Mouse (Mus musculus) heart, adult 2 months (tissue): Measurements from ENCODE around the gene Cdc7.

Source experiments
- CTCF ChIP-seq: fragments of 200-600 bp; IDR thresholded peaks from 2 replicates; pipeline ENCODE4 v1.8.1; 2022; ENCODE audit warnings: antibody characterized with exemption, mild to moderate bottlenecking, moderate library complexity
- POLR2A ChIP-seq: fragments of 200-500 bp; IDR thresholded peaks from 2 replicates; pipeline ENCODE4 v1.6.1; 2011; ENCODE audit warnings: mild to moderate bottlenecking, low read depth, low read length, control low read depth; ENCODE audit not compliant: insufficient read depth

GRCm38 (mm10) chr5:107001396-107002090 lies 37.4 kb downstream of the Cdc7 start:
- no peak for TF ChIP-seq CTCF
- TF ChIP-seq POLR2A: no peak
